Mouse (Mus musculus) embryonic facial prominence, embryonic 12.5 days (tissue): ENCODE measurements at regions not wholly inside any gene's neighbourhood (a gene's known extent, or its start where the extent isn't known, plus 50 kb on each side); places are given as distances from the start of the nearest gene placed in this dataset.

Experiments
- ATAC-seq: fragments of 200-750 bp; cut with Nextera tagmentation; 2 replicates; pipeline ENCODE4 v1.8.0; 2017; ENCODE audit not compliant: insufficient number of reproducible peaks, insufficient read depth, low FRiP score, low TSS enrichment
- H3K27ac ChIP-seq: fragments of 300-500 bp; sonication (generic); 2 replicates; pipeline ENCODE4 v1.5.1; 2016; ENCODE audit warnings: mild to moderate bottlenecking
- H3K27me3 ChIP-seq: fragments of 300-500 bp; sonication (generic); 2 replicates; pipeline ENCODE4 v1.6.1; 2016; ENCODE audit warnings: mild to moderate bottlenecking, moderate library complexity
- H3K36me3 ChIP-seq: fragments of 300-500 bp; sonication (generic); 2 replicates; pipeline ENCODE4 v1.6.1; 2016; ENCODE audit warnings: mild to moderate bottlenecking
- H3K4me1 ChIP-seq: fragments of 300-500 bp; sonication (generic); 2 replicates; pipeline ENCODE4 v1.6.1; 2016
- H3K4me2 ChIP-seq: fragments of 300-500 bp; sonication (generic); replicated peaks from 2 replicates; pipeline ENCODE4 v1.6.1; 2016; ENCODE audit warnings: mild to moderate bottlenecking, moderate library complexity
- H3K4me3 ChIP-seq: fragments of 300-500 bp; sonication (generic); 2 replicates; pipeline ENCODE4 v1.5.1; 2016; ENCODE audit warnings: mild to moderate bottlenecking
- H3K9ac ChIP-seq: fragments of 300-500 bp; sonication (generic); 2 replicates; pipeline ENCODE4 v1.6.1; 2016; ENCODE audit warnings: mild to moderate bottlenecking, moderate library complexity
- H3K9me3 ChIP-seq: fragments of 300-500 bp; sonication (generic); 2 replicates; pipeline ENCODE4 v1.6.1; 2016; ENCODE audit warnings: mild to moderate bottlenecking, moderate library complexity
- WGBS: fragments of 180-500 bp; shearing (Covaris S2); methylation state at CpG from one replicate; pipeline ENCODE4 v1.1.7; 2016; 5-methylcytosine and 5-hydroxymethylcytosine counted together

DNA sequence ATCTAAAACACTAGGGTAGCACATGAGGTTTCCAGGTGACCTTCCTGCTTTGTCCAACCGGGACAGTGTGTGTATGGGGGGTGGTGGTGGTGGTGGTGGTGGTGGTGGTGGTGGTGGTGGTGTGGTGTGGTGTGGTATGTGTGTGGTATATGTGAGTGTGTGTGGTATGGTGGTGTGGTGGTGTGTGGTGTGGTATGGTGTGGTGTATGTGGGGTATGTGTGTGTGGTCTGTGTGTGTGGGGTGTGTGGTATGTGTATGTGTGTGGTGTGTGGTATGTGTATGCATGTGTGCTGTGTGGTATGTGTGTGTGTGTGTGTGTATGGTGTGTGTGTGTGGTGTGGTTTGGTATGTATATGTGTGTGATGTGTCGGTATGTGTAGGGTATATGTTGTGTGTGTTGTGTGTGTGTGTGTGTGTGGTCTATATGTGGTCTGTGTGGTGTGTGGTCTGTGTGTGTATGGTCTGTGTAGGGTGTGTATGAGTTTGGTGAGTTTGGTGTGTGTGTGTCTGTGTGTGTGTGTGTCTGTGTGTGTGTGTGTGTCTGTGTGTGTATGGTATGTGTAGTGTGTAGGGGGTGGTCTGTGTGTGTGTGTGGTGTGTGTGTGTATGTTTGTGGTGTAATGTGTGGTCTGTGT, 556.7 kb downstream of the Bnc2 start:
- ATAC-seq: peak; percentile 50; the same call in 1 of the 2 replicates
- Histone ChIP-seq H3K4me1 (peaks cover 32% of the 10 kb centered on the region), H3K27me3 (no peaks in the 10 kb centered on the region), H3K27ac (no peak overlapping the region), H3K9ac (no peak overlapping the region), H3K36me3 (no peaks in the 10 kb centered on the region), H3K9me3 (no peaks in the 10 kb centered on the region), H3K4me2 (no peak overlapping the region), H3K4me3 (no peak overlapping the region)
- 93% methylated on average over 2 of the region's 2 CpGs for WGBS

- no peaks in the 10 kb centered on the region for H3K27me3 ChIP-seq
- peaks cover 33% of the 10 kb centered on the region for H3K4me1 ChIP-seq
- no peak overlapping the region for H3K9ac ChIP-seq
- no peaks in the 10 kb centered on the region for H3K36me3 ChIP-seq
- ATAC-seq: no peak
- peak overlapping the region; percentile 52 for H3K27ac ChIP-seq
- no peaks in the 10 kb centered on the region for H3K9me3 ChIP-seq
- WGBS: 15% methylated on average over 7 of the region's 7 CpGs
- H3K4me3 ChIP-seq: no peak overlapping the region
- H3K4me2 ChIP-seq: no peak overlapping the region
Measured at GRCm38 (mm10) chr4:84119616-84120015, 555.5 kb downstream of the Bnc2 start.

- no peaks in the 10 kb centered on the region for H3K27me3 ChIP-seq
- no peak for ATAC-seq
- H3K9ac ChIP-seq: no peak overlapping the region
- H3K36me3 ChIP-seq: no peaks in the 10 kb centered on the region
- 34% methylated on average over 7 of the region's 7 CpGs for WGBS
- H3K4me1 ChIP-seq: peaks cover 40% of the 10 kb centered on the region
- no peak overlapping the region for H3K4me3 ChIP-seq
- peak overlapping the region; percentile 38; the same call in 1 of the 2 replicates for H3K27ac ChIP-seq
- no peak overlapping the region for H3K4me2 ChIP-seq
- no peaks in the 10 kb centered on the region for H3K9me3 ChIP-seq
Measured at GRCm38 (mm10) chr4:84120330-84120729, 554.7 kb downstream of the Bnc2 start.

GRCm38 (mm10) chr4:84121442-84121841, 553.6 kb downstream of the Bnc2 start:
- H3K9ac ChIP-seq: 0 out of 2 replicates have a peak overlapping the region, but pooled peaks have one; percentile 5
- no peak for ATAC-seq
- H3K36me3 ChIP-seq: no peaks in the 10 kb centered on the region
- H3K9me3 ChIP-seq: no peaks in the 10 kb centered on the region
- H3K27me3 ChIP-seq: no peaks in the 10 kb centered on the region
- H3K4me2 ChIP-seq: no peak overlapping the region
- peaks cover 44% of the 10 kb centered on the region for H3K4me1 ChIP-seq
- H3K27ac ChIP-seq: no peak overlapping the region
- H3K4me3 ChIP-seq: no peak overlapping the region
- 38% methylated on average over 10 of the region's 10 CpGs for WGBS

DNA sequence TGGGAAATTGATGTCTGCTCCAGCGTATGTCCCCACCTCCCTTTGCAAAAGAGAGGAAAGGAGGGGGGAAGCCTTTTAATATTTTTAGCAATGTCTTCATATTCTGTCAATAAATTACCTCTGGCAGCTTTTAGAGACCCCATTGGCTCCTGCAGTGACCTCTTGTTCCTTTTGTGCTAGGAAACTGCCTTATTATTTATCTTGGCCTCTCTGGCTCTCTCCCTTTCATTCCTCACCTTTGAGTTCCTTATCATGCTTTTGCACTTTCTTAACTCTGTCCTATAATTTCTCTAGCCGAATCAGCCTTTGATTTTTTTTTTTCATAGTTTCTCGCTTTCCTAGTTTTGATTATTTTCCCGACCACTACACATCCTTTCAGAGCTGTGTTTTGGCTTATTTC, 548.7 kb downstream of the Bnc2 start:
- Histone ChIP-seq H3K4me3 (no peak overlapping the region), H3K9ac (no peak overlapping the region), H3K9me3 (no peaks in the 10 kb centered on the region), H3K27me3 (no peaks in the 10 kb centered on the region), H3K27ac (no peak overlapping the region), H3K4me1 (peaks cover 15% of the 10 kb centered on the region; the same call in 1 of the 2 replicates), H3K36me3 (no peaks in the 10 kb centered on the region), H3K4me2 (no peak overlapping the region)
- ATAC-seq: no peak
- 66% methylated on average over 4 of the region's 4 CpGs for WGBS

- WGBS: 61% methylated on average over 2 of the region's 2 CpGs
- Histone ChIP-seq H3K36me3 (no peaks in the 10 kb centered on the region), H3K4me3 (no peak overlapping the region), H3K27me3 (no peaks in the 10 kb centered on the region), H3K4me1 (peaks cover 14% of the 10 kb centered on the region; the same call in 1 of the 2 replicates), H3K4me2 (no peak overlapping the region), H3K27ac (no peak overlapping the region), H3K9ac (no peak overlapping the region), H3K9me3 (no peaks in the 10 kb centered on the region)
- ATAC-seq: no peak
Measured at GRCm38 (mm10) chr4:84127380-84127779, 547.7 kb downstream of the Bnc2 start.

DNA sequence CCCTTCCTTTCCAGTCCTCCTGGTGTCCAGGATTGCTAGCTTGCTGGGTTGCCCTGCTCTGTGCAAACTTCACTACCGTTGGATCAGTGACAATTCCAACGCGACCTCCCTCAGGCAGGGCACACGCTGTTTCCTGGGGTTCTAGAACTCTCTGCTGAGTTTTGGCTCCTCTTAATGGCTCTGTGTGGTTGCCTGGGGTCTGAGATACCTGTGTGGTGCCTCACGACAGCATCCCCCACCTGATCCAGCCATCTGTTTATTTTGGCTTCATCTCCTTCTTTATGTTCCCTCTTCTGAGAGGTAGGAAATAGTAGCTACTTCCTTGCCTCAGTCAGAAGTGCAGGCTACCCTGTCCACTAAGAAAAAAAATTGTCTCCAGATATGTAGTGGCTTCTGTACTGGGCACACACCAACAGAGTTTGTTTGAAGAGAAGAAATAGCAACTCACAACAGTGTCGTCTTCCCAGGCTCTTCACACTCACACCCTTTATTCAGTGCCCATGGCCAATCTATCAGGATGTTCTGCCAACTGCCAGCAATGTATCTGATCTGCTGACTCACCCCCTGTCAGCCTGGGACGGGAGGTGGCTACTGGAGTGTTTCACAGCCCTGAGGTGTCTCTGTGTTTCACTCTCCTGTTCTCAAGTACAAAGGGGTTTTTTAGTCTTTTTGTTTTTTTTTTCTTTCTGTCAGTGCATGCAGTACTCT, 544.1 kb downstream of the Bnc2 start:
- Histone ChIP-seq H3K9ac (no peak overlapping the region), H3K4me2 (no peak overlapping the region), H3K9me3 (no peaks in the 10 kb centered on the region), H3K27ac (no peak overlapping the region), H3K4me1 (peaks cover 11% of the 10 kb centered on the region), H3K4me3 (no peak overlapping the region), H3K36me3 (no peaks in the 10 kb centered on the region), H3K27me3 (no peaks in the 10 kb centered on the region)
- WGBS: 72% methylated on average over 7 of the region's 7 CpGs
- ATAC-seq: no peak

GRCm38 (mm10) chr4:84135740-84136139, 539.3 kb downstream of the Bnc2 start:
- Histone ChIP-seq H3K4me3 (no peak overlapping the region), H3K4me1 (peaks cover 27% of the 10 kb centered on the region), H3K4me2 (no peak overlapping the region), H3K27ac (no peak overlapping the region), H3K27me3 (no peaks in the 10 kb centered on the region), H3K9me3 (no peaks in the 10 kb centered on the region), H3K36me3 (no peaks in the 10 kb centered on the region), H3K9ac (no peak overlapping the region)
- ATAC-seq: no peak
- WGBS: 32% methylated on average over 10 of the region's 10 CpGs

GRCm38 (mm10) chr4:84137171-84137919, 537.7 kb downstream of the Bnc2 start:
- peaks cover 26% of the 10 kb centered on the region for H3K4me1 ChIP-seq
- ATAC-seq: no peak
- WGBS: 53% methylated on average over 14 of the region's 14 CpGs
- H3K4me2 ChIP-seq: no peak overlapping the region
- H3K36me3 ChIP-seq: no peaks in the 10 kb centered on the region
- H3K27ac ChIP-seq: no peak overlapping the region
- H3K4me3 ChIP-seq: no peak overlapping the region
- no peak overlapping the region for H3K9ac ChIP-seq
- H3K27me3 ChIP-seq: no peaks in the 10 kb centered on the region
- H3K9me3 ChIP-seq: no peaks in the 10 kb centered on the region

DNA sequence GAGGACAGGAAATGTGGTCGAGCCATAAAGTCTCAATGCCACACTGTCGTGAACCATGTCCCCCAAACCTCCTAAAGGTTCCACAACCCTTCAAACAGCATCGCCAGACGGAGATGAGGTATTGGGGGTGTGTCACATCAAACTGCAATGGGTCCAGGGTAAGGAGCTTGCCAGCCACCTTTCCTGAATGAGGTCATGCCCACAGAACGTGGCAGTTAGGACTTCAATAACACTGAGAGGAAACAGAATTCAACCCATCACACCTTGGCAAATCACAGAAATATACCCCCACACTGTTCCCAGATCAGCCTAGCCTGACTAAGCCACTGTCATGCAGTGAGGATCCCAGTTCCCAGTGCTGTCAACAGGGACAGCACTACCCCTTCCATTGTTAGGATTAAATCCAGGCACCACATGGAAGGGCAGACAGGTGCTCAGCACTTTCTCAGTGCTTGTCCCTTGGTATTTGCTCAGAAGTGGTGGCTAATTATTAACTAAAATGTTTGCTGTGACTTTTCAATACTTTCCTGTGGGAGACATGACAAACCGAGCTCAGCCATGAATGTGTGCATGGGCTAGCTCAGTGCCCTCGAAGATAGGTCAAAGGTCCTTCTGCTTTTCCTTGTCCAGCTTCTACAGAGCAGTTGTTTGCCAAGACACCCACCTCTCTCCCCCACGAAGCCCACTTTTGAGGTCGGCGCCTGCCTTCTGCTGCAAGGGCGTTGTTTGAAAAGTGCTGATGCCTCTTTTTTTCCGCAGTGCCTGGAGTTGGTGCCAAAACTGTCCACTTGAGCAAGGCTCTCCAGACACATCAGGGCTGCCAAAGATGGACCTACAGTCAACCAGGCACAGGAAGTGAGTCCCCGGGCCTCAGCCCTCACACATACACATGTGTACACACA, 525.7 kb downstream of the Bnc2 start:
- H3K27ac ChIP-seq: no peak overlapping the region
- no peaks in the 10 kb centered on the region for H3K9me3 ChIP-seq
- no peak overlapping the region for H3K9ac ChIP-seq
- no peak overlapping the region for H3K4me3 ChIP-seq
- peaks cover 18% of the 10 kb centered on the region for H3K4me1 ChIP-seq
- 85% methylated on average over 13 of the region's 13 CpGs for WGBS
- H3K4me2 ChIP-seq: no peak overlapping the region
- ATAC-seq: no peak
- no peaks in the 10 kb centered on the region for H3K36me3 ChIP-seq
- H3K27me3 ChIP-seq: no peaks in the 10 kb centered on the region; the same call in 1 of the 2 replicates

DNA sequence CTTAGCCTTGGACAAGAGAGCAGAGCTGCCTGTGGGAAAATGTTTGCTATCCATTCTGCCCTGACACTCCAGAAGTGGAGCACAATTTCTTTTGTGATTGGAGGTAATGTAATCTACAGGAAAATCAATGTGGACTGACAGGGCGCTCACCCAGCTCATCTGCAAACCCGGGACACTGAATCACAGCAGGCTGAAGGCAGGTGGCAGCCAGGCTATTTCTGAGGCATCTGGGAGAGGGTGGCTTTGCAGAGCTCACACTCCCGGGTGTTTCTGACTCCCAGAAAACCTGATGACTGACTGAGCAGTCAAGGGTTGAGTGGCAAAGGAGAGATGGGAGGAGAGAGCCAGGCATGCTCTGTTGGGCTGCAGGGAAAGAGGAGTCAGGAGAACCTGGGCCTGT, 524.4 kb downstream of the Bnc2 start:
- Histone ChIP-seq H3K4me3 (no peak overlapping the region), H3K4me2 (no peak overlapping the region), H3K9me3 (no peaks in the 10 kb centered on the region), H3K27ac (no peak overlapping the region), H3K27me3 (no peaks in the 10 kb centered on the region; the same call in 1 of the 2 replicates), H3K36me3 (no peaks in the 10 kb centered on the region), H3K9ac (no peak overlapping the region), H3K4me1 (peaks cover 18% of the 10 kb centered on the region)
- ATAC-seq: no peak
- WGBS: 33% methylated on average over 3 of the region's 3 CpGs
